17 mouse cellular contexts compared by ENCODE assay signal in the genomic region with DNA sequence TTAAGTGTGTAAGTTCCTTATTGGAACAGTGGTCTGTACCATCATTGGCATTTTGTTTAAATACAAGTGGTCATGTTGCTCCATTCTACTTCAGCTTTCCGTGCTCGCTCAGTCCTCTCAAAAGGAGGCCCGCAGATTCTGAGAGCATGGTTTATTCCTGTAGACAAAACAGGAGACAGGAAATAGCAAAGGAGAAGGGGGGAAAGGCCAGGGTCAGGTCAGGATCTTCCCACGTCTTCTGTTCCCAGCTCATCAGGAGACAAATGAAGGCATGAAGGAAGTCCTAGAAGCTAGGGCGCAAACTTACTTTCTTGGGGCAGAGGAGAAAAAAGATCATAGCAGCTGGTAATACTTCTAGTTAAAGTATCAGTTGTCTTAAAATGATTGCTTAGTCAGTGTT. TPM values are rescaled to one million over a fixed set of nuclear protein-coding genes. Genes with fewer than 3 reads are reported as not detected.
DNase-seq lines count a peak whose midpoint lies in the region; ATAC-seq and TF ChIP-seq lines count a peak whose summit lies in the region.
"Had no signal": no experiment of that assay in that cellular context is flagged by ENCODE, and none has a peak within 500 bp of the region (broad histone marks: within the 10 kb centered on the region; RNA-seq: fewer than 3 reads in every experiment).

No protein-coding gene starts in this region.

- no peak overlapping the region for H3K4me2 ChIP-seq in liver, embryonic 11.5 days
- H3K4me2 ChIP-seq: embryonic facial prominence, embryonic 12.5 days; forebrain, embryonic 13.5 days; liver, embryonic 13.5 days; midbrain, embryonic 15.5 days; neural tube, embryonic 15.5 days had no signal

- H3K79me2 ChIP-seq in liver, adult 2 months (ENCODE audit: control insufficient read depth, insufficient read depth, low read length): no peaks in the 10 kb centered on the region

- no peak for TF ChIP-seq POLR2A in liver, adult 2 months (IDR thresholded peaks at IDR 0.05; ENCODE audit: extremely low read depth, insufficient read depth, low read length)
- no peak for TF ChIP-seq POLR2A in kidney, adult 2 months (IDR thresholded peaks at IDR 0.05; ENCODE audit: low read depth, low read length)

- no peak overlapping the region for H3K4me3 ChIP-seq in liver, adult 2 months (ENCODE audit: insufficient read depth, low read depth, low read length)
- H3K4me3 ChIP-seq in liver, embryonic 11.5 days (ENCODE audit: low read depth, low read length): no peak overlapping the region
- no peak overlapping the region for H3K4me3 ChIP-seq in kidney, adult 2 months (ENCODE audit: insufficient read depth, low read depth, low read length)
- H3K4me3 ChIP-seq: embryonic facial prominence, embryonic 12.5 days; forebrain, embryonic 13.5 days; liver, embryonic 13.5 days; midbrain, embryonic 15.5 days; neural tube, embryonic 15.5 days had no signal

- TF ChIP-seq CTCF in liver, adult 2 months (IDR thresholded peaks at IDR 0.05; ENCODE audit: low read depth, low read length): no peak
- no peak for TF ChIP-seq CTCF in kidney, adult 2 months (conservative IDR thresholded peaks at IDR 0.05; ENCODE audit: insufficient read depth, insufficient read length, low read depth, low read length)

- H3K4me1 ChIP-seq in liver, adult 2 months (ENCODE audit: control insufficient read depth, insufficient read depth, low read length): peaks cover 2% of the 10 kb centered on the region; the same call in 1 of the 2 replicates
- peaks cover 4% of the 10 kb centered on the region; the same call in 1 of the 2 replicates for H3K4me1 ChIP-seq in liver, embryonic 11.5 days (replicated peaks; ENCODE audit: control insufficient read depth, insufficient read depth, low read length)
- H3K4me1 ChIP-seq in kidney, adult 2 months (ENCODE audit: control insufficient read depth, insufficient read depth, low read length): peaks cover 10% of the 10 kb centered on the region
- H3K4me1 ChIP-seq: forebrain, embryonic 13.5 days; midbrain, embryonic 15.5 days had no signal

- no peaks in the 10 kb centered on the region for H3K9me3 ChIP-seq in liver, embryonic 11.5 days (ENCODE audit: control insufficient read depth, low read length)
- H3K9me3 ChIP-seq: embryonic facial prominence, embryonic 12.5 days; forebrain, embryonic 13.5 days; liver, embryonic 13.5 days; midbrain, embryonic 15.5 days; neural tube, embryonic 15.5 days had no signal

- DNase-seq in adrenal gland, adult (ENCODE audit: inconsistent age in 2 of 2, low spot score in 1 of 2): peak; percentile 45 to 69
- no peak for DNase-seq in adrenal gland, postnatal 25 days
- peak; percentile 31 for DNase-seq in liver, adult 2 months (ENCODE audit: extremely low read depth, low read depth, low spot score)
- DNase-seq in liver, embryonic 11.5 days (ENCODE audit: low spot score): no peak
- DNase-seq in kidney, adult 2 months: peak; percentile 78
- DNase-seq in lung, postnatal 36 days: peak; percentile 56
- DNase-seq in MN1 (ENCODE audit: low spot score): no peak
- no peak for DNase-seq in gastrocnemius, postnatal 10 days
- DNase-seq: cerebellum, adult 18-20 months; gastrocnemius, postnatal 14 days; layer of hippocampus, postnatal 36 days; liver, embryonic 13.5 days; right cerebral cortex, postnatal 14 days had no signal

- peak overlapping the region; percentile 32 for H3K27ac ChIP-seq in liver, adult 2 months (replicated peaks; ENCODE audit: insufficient read depth, low read depth, low read length)
- no peak overlapping the region for H3K27ac ChIP-seq in liver, embryonic 11.5 days (ENCODE audit: low read depth, low read length)
- peak overlapping the region; percentile 68 for H3K27ac ChIP-seq in kidney, adult 2 months (ENCODE audit: insufficient read depth, low read depth, low read length)
- H3K27ac ChIP-seq: embryonic facial prominence, embryonic 12.5 days; forebrain, embryonic 13.5 days; liver, embryonic 13.5 days; midbrain, embryonic 15.5 days; neural tube, embryonic 15.5 days had no signal

- H3K9ac ChIP-seq in liver, adult 2 months (ENCODE audit: low read depth, low read length): no peak overlapping the region
- H3K9ac ChIP-seq in liver, embryonic 11.5 days (ENCODE audit: low read depth, low read length): no peak overlapping the region
- H3K9ac ChIP-seq: embryonic facial prominence, embryonic 12.5 days; forebrain, embryonic 13.5 days; liver, embryonic 13.5 days; midbrain, embryonic 15.5 days; neural tube, embryonic 15.5 days had no signal

- no peaks in the 10 kb centered on the region for H3K36me3 ChIP-seq in liver, adult 2 months (ENCODE audit: control insufficient read depth, insufficient read depth, low read length)
- H3K36me3 ChIP-seq in liver, embryonic 11.5 days (ENCODE audit: control insufficient read depth, insufficient read depth, low read length): no peaks in the 10 kb centered on the region
- no peaks in the 10 kb centered on the region for H3K36me3 ChIP-seq in kidney, adult 2 months (ENCODE audit: control insufficient read depth, insufficient read depth, low read length)
- H3K36me3 ChIP-seq: embryonic facial prominence, embryonic 12.5 days; liver, embryonic 13.5 days; midbrain, embryonic 15.5 days; neural tube, embryonic 15.5 days had no signal

- ATAC-seq in liver, embryonic 11.5 days (replicated peaks; ENCODE audit: low FRiP score): no peak
- ATAC-seq: forebrain, embryonic 13.5 days; midbrain, embryonic 15.5 days had no signal

- no peaks in the 10 kb centered on the region for H3K27me3 ChIP-seq in liver, adult 2 months (ENCODE audit: control insufficient read depth, insufficient read depth, low read length)
- no peaks in the 10 kb centered on the region for H3K27me3 ChIP-seq in liver, embryonic 11.5 days (replicated peaks; ENCODE audit: control insufficient read depth, insufficient read depth, low read length)
- no peaks in the 10 kb centered on the region for H3K27me3 ChIP-seq in kidney, adult 2 months (replicated peaks; ENCODE audit: control insufficient read depth, insufficient read depth, low read length)
- H3K27me3 ChIP-seq: embryonic facial prominence, embryonic 12.5 days; forebrain, embryonic 13.5 days; liver, embryonic 13.5 days; midbrain, embryonic 15.5 days; neural tube, embryonic 15.5 days had no signal

- 68% methylated on average over 5 of the region's 5 CpGs for WGBS in liver, adult 2 months
- 65% methylated on average over 5 of the region's 5 CpGs for WGBS in liver, embryonic 11.5 days
- WGBS in kidney, adult 2 months: 49% methylated on average over 5 of the region's 5 CpGs

RNA-seq across cellular contexts. Expression of gene Tbc1d1, which starts 56.1 kb away (rescaled TPM):
- 10.8 and 11.2 TPM in 2 replicates for total RNA-seq in adrenal gland, postnatal 25 days (2021)
- 8.1 and 8.5 TPM in 2 replicates for total RNA-seq in liver, adult 2 months (2014; rRNA removed)
- polyA plus RNA-seq in liver, adult 2 months (2012; rRNA removed): 1.6 and 2.2 TPM in 2 replicates
- 25.6 and 25.9 TPM in 2 replicates for polyA plus RNA-seq in liver, embryonic 11.5 days (2014; fragmentation: Nextera tagmentation; extraction: Ambion mirVana)
- polyA plus RNA-seq in kidney, adult 2 months (2012; rRNA removed): 37.0 and 38.3 TPM in 2 replicates
- total RNA-seq in gastrocnemius, postnatal 10 days (2021): 10 to 100 TPM; 35.5 to 36.8 TPM

Comparison
In these comparisons a context has a peak if more than half of its experiments do, and no peak if none do; other contexts are left out.
1. DNase-seq: peak in adrenal gland, adult (2 of 2), liver, adult 2 months (single experiment), kidney, adult 2 months (single experiment) and lung, postnatal 36 days (single experiment); none in adrenal gland, postnatal 25 days (single experiment), liver, embryonic 11.5 days (single experiment), MN1 (single experiment) and gastrocnemius, postnatal 10 days (single experiment).